Mouse (Mus musculus) macrophage (primary cell): ENCODE data around the gene Mettl16. TPM values are rescaled to one million over a fixed set of nuclear protein-coding genes. Genes with fewer than 3 reads are reported as not detected.

Experiments
- H3K27ac ChIP-seq: fragments of 350-480 bp; formaldehyde crosslinking; 2 replicates; pipeline ENCODE4 v1.9.0; 2021
- H3K36me3 ChIP-seq: fragments of 350-480 bp; formaldehyde crosslinking; 2 replicates; pipeline ENCODE4 v1.9.0; 2021; ENCODE audit errors: inconsistent target
- H3K4me3 ChIP-seq: fragments of 350-480 bp; formaldehyde crosslinking; 2 replicates; pipeline ENCODE4 v1.9.0; 2021; ENCODE audit errors: inconsistent target
- H3K79me2 ChIP-seq: fragments of 350-480 bp; formaldehyde crosslinking; 2 replicates; pipeline ENCODE4 v1.9.0; 2021; ENCODE audit errors: inconsistent target
- WGBS: methylation state at CpG from one replicate; pipeline ENCODE4 v1.1.7; 2026; ENCODE audit warnings: inconsistent platforms; ENCODE audit not compliant: missing documents; 5-methylcytosine and 5-hydroxymethylcytosine counted together
- polyA plus RNA-seq: library from polyadenylated mRNA; stranded (reverse); fragments of 250-400 nt; gene quantifications from 3 replicates; pipeline ENCODE4 v1.2.4, GENCODE M21; 2018; ENCODE audit warnings: inconsistent platforms

The Mettl16 gene
- polyA plus RNA-seq, 1 experiment from 2014 or later, result 15.0 TPM

DNA sequence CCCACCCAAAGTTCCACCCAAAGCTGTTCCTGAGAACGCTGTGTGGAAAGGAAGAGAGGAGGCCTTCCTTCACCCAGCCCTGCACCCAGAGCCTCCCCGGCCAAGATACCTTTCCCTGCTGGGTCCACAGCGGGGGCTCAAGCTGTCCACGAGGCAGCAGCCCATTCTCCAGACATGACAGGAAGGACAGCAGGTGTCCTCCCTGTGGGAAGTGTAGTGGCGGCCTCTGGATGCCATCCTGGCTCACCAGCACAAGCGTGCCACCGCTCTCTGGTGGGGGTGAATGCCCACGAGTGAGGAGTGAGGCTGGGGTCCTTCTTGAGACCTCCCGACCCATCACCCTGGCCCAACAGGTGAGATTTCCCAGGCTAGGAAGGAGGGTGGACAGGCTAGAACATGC lies 94.6 kb downstream of the Mettl16 start:
- Histone ChIP-seq H3K4me3 (no peak overlapping the region), H3K36me3 (no peaks in the 10 kb centered on the region), H3K27ac (no peak overlapping the region), H3K79me2 (no peaks in the 10 kb centered on the region)
- WGBS, result 96% methylated on average over 8 of the region's 9 CpGs

DNA sequence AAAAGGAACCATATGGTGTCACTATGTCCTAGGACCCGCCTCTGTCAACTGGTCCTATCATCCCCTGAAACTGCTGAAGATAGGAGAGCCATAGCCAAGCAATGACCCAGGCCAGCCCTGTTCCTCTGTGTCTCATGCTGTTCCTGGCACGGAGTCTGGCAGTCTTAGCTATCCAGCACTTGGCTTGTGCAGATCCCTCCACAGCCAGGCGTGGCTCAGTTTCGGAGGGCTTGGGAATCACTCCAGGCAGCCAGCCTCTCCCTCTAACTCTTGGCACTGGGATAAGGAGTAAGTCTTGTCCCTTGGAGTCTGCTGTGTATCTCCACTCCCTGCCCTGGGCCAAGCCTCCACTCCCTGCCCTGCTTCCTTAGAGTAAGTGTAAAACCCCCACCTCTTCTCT lies 96.0 kb downstream of the Mettl16 start:
- Histone ChIP-seq H3K27ac (no peak overlapping the region), H3K79me2 (no peaks in the 10 kb centered on the region), H3K4me3 (no peak overlapping the region), H3K36me3 (no peaks in the 10 kb centered on the region)
- 94% methylated on average over 4 of the region's 4 CpGs for WGBS

DNA sequence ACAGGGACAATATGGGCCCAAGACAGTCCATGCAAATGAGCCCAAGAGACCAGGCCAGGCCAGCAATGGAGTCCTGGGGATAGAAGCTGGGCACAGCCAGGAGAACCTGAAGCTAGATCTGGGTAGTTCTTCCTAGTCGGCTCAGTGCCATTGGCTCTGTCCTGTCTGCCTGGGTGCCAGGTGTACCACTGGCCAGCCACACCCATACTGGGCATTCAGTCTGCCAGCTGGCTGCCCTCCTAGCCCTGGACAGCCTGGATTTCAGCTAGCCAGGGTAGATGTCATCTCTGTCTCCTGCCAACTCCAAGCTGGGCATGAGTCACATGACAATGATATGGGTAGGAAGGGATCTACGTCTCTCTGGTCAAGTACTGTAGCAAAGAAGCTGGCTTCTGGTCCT lies 96.6 kb downstream of the Mettl16 start:
- no peaks in the 10 kb centered on the region for H3K79me2 ChIP-seq
- H3K4me3 ChIP-seq, result no peak overlapping the region
- no peaks in the 10 kb centered on the region for H3K36me3 ChIP-seq
- H3K27ac ChIP-seq, result no peak overlapping the region
- WGBS, result 100% methylated on average over 2 of the region's 2 CpGs

DNA sequence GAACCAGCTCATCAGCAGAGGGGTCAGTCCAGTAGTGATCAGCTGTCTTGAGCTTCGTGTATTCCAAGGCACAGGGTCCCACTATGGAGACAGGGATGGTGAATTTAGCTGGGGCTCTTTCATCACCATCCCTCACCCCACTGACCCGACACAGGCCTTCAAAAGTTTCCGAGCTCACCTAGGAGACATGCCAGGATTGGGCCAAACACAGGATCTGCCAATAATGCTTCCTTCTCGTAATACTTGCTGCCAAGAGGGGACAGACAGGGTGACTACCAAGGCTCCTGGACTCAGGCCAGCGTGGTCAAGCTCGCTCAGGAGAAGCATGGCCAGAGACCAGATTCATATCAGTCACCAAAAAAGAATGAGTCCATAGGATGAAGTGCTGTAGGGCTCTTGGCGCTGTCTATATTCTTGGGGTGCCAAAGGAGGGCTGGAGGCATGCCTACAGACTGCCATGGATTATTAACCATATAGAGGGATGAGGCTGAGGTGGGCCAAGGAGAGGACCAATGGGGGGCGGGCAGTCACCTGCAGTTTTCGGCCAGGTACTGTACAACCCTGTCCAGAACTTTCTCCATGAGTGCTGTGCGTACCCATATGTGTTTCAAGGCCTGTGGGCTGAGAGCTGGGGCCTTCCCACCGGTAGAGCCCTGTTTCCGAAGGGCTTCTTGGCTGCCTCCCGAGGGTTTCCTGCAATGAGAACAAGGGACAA lies 97.6 kb downstream of the Mettl16 start:
- WGBS, result 90% methylated on average over 13 of the region's 13 CpGs
- Histone ChIP-seq H3K27ac (no peak overlapping the region), H3K4me3 (no peak overlapping the region), H3K36me3 (no peaks in the 10 kb centered on the region), H3K79me2 (no peaks in the 10 kb centered on the region)

DNA sequence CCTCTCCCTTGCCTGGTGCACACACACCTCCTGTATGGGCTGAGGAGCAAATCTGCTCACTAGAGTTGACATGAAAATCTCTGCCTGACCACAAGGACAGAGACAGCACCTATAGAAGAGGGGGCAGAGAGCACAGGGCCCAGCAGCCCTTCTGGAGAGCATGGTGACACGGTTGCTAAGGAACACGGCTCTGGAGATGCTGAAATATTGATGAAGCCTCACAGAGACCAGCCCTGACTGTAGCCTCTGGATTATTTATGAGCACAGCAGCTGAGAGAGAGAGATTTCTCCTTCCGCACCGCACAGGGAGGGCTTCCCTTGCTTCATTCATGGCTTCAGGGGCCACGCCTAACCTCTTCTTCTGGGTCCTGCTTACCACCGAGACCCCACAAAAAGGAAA lies 99.0 kb downstream of the Mettl16 start:
- H3K36me3 ChIP-seq, result no peaks in the 10 kb centered on the region
- H3K4me3 ChIP-seq, result no peak overlapping the region
- 98% methylated on average over 6 of the region's 6 CpGs for WGBS
- H3K79me2 ChIP-seq, result no peaks in the 10 kb centered on the region
- H3K27ac ChIP-seq, result no peak overlapping the region

DNA sequence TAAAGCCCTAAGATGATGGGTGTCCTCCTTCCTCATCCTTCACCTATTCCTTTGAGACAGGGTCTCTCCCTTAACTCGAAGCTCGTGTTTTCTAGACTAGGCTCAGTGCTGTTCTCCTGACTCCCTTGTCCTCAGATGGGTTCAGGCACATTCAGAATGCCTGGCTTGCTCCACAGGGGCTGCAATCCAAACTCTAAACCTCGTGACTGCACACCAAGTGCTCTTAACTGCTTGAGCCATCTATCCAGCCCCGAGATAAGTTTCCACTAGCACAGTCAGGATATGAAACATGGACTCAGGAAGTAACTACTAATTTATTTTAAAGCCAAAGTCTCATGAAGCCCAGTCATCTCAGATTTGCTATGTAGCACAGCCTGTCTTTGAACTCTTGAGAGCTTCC lies 99.9 kb downstream of the Mettl16 start:
- Histone ChIP-seq H3K79me2 (no peaks in the 10 kb centered on the region), H3K27ac (no peak overlapping the region), H3K36me3 (no peaks in the 10 kb centered on the region), H3K4me3 (no peak overlapping the region)
- 89% methylated on average over 4 of the region's 4 CpGs for WGBS

DNA sequence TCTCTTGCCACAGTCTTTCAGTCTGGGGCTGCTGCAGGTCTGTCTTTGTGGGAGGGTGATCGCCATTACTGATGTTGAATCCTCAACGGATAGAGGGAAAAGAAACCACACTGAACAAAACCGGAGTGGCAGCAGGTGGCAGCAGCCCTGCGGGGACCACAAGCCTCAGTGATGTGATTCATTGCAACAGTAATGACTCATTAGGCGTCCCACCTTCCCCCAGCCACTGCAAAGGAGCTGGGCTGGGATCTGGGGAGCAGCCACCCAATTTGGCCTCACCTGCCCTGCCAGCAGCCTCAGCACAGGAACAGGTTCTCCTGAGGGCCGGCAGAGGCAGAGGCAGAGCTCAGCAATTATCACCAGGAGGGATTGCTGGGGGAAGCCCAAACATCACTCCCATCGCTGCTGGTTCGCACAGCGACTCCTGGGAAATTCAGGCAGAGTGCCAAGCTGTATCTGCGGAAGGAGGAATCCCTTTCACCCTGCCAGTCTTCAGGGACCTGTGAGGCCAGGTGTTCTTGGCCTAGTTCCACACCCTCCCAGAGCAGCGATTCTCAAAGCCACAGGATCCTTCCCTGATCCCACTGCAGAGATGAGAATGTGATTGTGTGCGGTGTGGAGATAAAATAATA lies 100.5 kb downstream of the Mettl16 start:
- no peaks in the 10 kb centered on the region for H3K79me2 ChIP-seq
- no peak overlapping the region for H3K4me3 ChIP-seq
- 77% methylated on average over 12 of the region's 12 CpGs for WGBS
- no peaks in the 10 kb centered on the region for H3K36me3 ChIP-seq
- H3K27ac ChIP-seq, result no peak overlapping the region

DNA sequence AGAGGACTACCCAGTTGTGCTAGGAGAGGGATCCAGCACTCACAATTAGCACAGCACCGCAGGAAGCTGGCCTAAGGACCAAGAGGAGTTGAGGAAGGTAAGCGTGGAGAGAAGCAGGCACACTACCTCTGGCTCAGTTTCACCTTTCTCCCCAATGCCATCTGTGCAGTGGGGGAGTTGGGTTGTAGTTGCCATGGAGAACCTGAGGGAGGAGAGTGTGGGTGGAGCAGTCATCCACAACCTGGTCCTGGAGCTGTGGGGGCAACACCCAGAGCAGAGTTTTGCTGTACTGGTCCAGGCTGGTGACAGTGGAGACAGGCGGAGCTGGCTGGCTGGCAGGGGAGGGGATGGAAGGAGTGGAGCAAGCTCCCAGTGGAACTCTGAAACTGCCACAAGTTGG lies 104.0 kb downstream of the Mettl16 start:
- Histone ChIP-seq H3K79me2 (no peaks in the 10 kb centered on the region), H3K4me3 (no peak overlapping the region), H3K27ac (no peak overlapping the region), H3K36me3 (no peaks in the 10 kb centered on the region)
- 96% methylated on average over 3 of the region's 3 CpGs for WGBS

DNA sequence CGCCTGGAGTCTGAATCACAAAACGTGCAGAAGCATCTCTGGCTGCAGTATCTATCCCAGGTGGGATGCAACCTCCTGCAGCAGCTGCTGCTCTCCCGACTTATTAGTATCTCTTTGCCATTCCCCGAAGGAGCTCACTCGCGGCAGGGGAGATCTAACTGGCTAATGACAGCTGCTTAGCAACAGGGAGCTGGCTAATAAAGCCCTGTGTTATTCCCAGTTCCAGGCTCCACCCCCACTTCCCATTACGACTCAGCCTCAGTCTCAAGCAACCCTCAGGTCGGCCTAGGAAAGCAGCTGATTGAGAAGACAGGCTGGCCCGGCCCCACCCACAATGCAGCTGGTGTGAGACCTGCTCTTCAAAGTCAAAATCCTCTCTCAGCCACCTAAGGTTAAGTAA lies 106.2 kb downstream of the Mettl16 start:
- 50% methylated on average over 9 of the region's 9 CpGs for WGBS
- Histone ChIP-seq H3K79me2 (no peaks in the 10 kb centered on the region), H3K4me3 (no peak overlapping the region), H3K27ac (no peak overlapping the region), H3K36me3 (no peaks in the 10 kb centered on the region)

Other genes with a start within 250 kb of the Mettl16 start
- gene Rap1gap2, start 159.9 kb upstream of the Mettl16 start, polyA plus RNA-seq, result 0.27 to 0.59 TPM (median 0.37 TPM) in 3 replicates
- gene Ccdc92b, start 151.2 kb upstream of the Mettl16 start, polyA plus RNA-seq, result 0.13 to 0.20 TPM in 2 of 3 replicates, not detected in the other
- 22.2 to 42.3 TPM (median 23.6 TPM) in 3 replicates for gene Cluh, start 121.3 kb upstream of the Mettl16 start, polyA plus RNA-seq
- 65.1 to 129 TPM (median 83.5 TPM) in 3 replicates for gene Pafah1b1, start 46.2 kb upstream of the Mettl16 start, polyA plus RNA-seq
- gene Mnt, start 60.1 kb downstream of the Mettl16 start, polyA plus RNA-seq, result 21.8 to 49.6 TPM (median 29.0 TPM) in 3 replicates
- gene Sgsm2, start 126.2 kb downstream of the Mettl16 start, polyA plus RNA-seq, result 3.6 to 3.9 TPM (median 3.8 TPM) in 3 replicates
- 10.4 to 45.5 TPM (median 21.3 TPM) in 3 replicates for gene Tsr1, start 127.2 kb downstream of the Mettl16 start, polyA plus RNA-seq
- 9.2 to 19.0 TPM (median 10.1 TPM) in 3 replicates for gene Smg6, start 155.0 kb downstream of the Mettl16 start, polyA plus RNA-seq
- 7.6 to 19.2 TPM (median 9.3 TPM) in 3 replicates for gene Srr, start 155.1 kb downstream of the Mettl16 start, polyA plus RNA-seq